Mouse (Mus musculus) liver, embryonic 15.5 days (tissue): Measurements from ENCODE around the gene Wdr82. TPM values are rescaled to one million over a fixed set of nuclear protein-coding genes. Genes with fewer than 3 reads are reported as not detected.
A peak's percentile ranks its signal among the peaks of the same experiment; 100 is the strongest.

Experiments used
- ATAC-seq: fragments of 200-750 bp; cut with Nextera tagmentation; 2 replicates; pipeline ENCODE4 v1.8.0; 2017; ENCODE audit warnings: moderate number of reproducible peaks, mild to moderate bottlenecking, moderate library complexity; ENCODE audit not compliant: insufficient read depth
- H3K27ac ChIP-seq: fragments of 300-500 bp; sonication (generic); replicated peaks from 2 replicates; pipeline ENCODE4 v1.5.1; 2015; ENCODE audit warnings: mild to moderate bottlenecking, inconsistent platforms
- H3K27me3 ChIP-seq: fragments of 300-500 bp; sonication (generic); 2 replicates; pipeline ENCODE4 v1.6.1; 2015; ENCODE audit warnings: mild to moderate bottlenecking, inconsistent platforms
- H3K36me3 ChIP-seq: fragments of 300-500 bp; sonication (generic); replicated peaks from 2 replicates; pipeline ENCODE4 v1.6.1; 2015; ENCODE audit warnings: moderate library complexity, mild to moderate bottlenecking, inconsistent platforms
- H3K4me1 ChIP-seq: fragments of 300-500 bp; sonication (generic); replicated peaks from 2 replicates; pipeline ENCODE4 v1.6.1; 2015; ENCODE audit warnings: inconsistent platforms
- H3K4me2 ChIP-seq: fragments of 300-500 bp; sonication (generic); 2 replicates; pipeline ENCODE4 v1.6.1; 2015; ENCODE audit warnings: moderate library complexity, mild to moderate bottlenecking, inconsistent platforms
- H3K4me3 ChIP-seq: fragments of 300-500 bp; sonication (generic); replicated peaks from 2 replicates; pipeline ENCODE4 v1.5.1; 2015; ENCODE audit warnings: mild to moderate bottlenecking, inconsistent platforms
- H3K9ac ChIP-seq: fragments of 300-500 bp; sonication (generic); 2 replicates; pipeline ENCODE4 v1.6.1; 2015; ENCODE audit warnings: moderate library complexity, mild to moderate bottlenecking, inconsistent platforms
- H3K9me3 ChIP-seq: fragments of 300-500 bp; sonication (generic); replicated peaks from 2 replicates; pipeline ENCODE4 v1.6.1; 2016; ENCODE audit warnings: inconsistent platforms
- WGBS: fragments of 180-500 bp; shearing (Covaris S2); methylation state at CpG from one replicate; pipeline ENCODE4 v1.1.7; 2015; ENCODE audit warnings: mixed read lengths; ENCODE audit not compliant: insufficient replicate concordance; 5-methylcytosine and 5-hydroxymethylcytosine counted together
- polyA plus RNA-seq: library from polyadenylated mRNA; unstranded; fragments of >200 nt; fragmentation: Nextera tagmentation; extraction: Ambion mirVana; gene quantifications from 2 replicates; pipeline ENCODE4 v1.2.1, GENCODE M21; 2015

Wdr82 gene
- polyA plus RNA-seq: 6.8 and 7.3 TPM in 2 replicates

DNA sequence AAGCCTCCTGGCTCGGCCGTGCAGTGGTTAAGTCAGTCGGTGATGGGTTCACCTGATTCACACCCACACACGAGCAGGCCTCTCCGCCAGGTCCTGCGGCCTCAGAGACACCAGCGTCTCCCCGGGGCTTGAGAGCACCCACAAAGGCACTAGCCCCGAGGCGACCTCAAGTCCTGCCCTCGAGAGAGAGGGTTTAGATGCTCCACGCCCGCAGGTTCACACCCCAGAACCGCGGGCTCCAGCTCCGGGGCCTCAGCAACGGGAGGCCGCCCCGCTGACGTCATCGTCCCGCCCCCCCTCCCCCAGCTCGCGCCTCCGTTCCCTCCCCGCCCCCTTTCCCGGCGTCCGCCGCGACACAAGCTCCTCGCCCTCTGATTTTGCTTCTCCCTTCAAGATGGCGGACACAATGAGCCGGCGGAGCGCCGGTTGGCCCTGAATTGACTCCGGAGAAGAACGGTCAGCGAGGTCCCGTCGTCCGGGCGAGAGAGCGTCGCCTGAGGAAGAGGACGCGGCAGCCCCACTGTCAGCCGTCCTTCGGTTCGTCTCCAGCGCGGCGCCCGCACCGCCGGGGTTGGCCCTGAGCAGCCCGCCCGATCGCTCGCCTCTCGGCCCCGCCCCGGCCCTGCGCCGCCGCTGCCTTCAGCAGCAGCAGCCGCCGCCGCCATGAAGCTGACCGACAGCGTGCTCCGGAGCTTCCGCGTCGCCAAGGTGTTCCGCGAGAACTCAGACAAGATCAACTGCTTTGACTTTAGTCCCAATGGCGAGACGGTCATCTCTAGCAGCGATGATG lies at the start of gene Wdr82:
TSS of gene Wdr82 (plus strand) at position 373 of the 790 bp plus-strand sequence.
- Histone ChIP-seq H3K4me3 (peak within 1 kb of the TSS; percentile 86), H3K9me3 (no peaks in the 10 kb centered on the region), H3K27me3 (no peaks in the 10 kb centered on the region), H3K4me2 (peak within 1 kb of the TSS; percentile 93), H3K36me3 (peaks cover 9% of the 10 kb centered on the region; the same call in 1 of the 2 replicates), H3K4me1 (peaks cover 47% of the 10 kb centered on the region), H3K27ac (peak within 1 kb of the TSS; percentile 93), H3K9ac (peak within 1 kb of the TSS; percentile 77)
- peak; percentile 92 for ATAC-seq
- under 1% methylated on average over 79 of the region's 81 CpGs for WGBS

DNA sequence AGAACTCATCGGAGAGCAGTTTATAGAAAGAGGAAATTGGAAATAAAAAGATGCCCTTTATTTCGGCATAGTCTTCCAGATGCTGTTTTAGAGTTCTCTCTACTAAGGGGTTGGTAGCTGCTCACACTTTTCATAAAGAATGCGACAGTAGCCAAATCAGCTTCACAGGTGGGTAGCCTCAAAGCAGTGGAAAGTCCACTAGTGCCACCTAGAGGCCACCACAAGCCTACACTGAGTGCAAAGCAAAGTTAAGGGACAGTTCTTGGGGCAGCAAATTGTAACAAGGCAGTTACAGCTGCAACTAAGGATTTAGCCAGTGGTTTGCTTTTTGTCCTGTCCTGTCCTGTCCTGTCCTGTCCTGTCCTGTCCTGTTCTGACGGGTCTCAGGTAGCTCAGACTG lies 47.1 kb upstream of the Wdr82 start:
- H3K27ac ChIP-seq: no peak overlapping the region
- no peak overlapping the region for H3K9ac ChIP-seq
- no peak overlapping the region for H3K4me2 ChIP-seq
- no peak for ATAC-seq
- no peaks in the 10 kb centered on the region for H3K36me3 ChIP-seq
- no peak overlapping the region for H3K4me3 ChIP-seq
- no peaks in the 10 kb centered on the region for H3K4me1 ChIP-seq
- WGBS: 35% methylated on average over 4 of the region's 4 CpGs
- H3K9me3 ChIP-seq: no peaks in the 10 kb centered on the region
- H3K27me3 ChIP-seq: no peaks in the 10 kb centered on the region

DNA sequence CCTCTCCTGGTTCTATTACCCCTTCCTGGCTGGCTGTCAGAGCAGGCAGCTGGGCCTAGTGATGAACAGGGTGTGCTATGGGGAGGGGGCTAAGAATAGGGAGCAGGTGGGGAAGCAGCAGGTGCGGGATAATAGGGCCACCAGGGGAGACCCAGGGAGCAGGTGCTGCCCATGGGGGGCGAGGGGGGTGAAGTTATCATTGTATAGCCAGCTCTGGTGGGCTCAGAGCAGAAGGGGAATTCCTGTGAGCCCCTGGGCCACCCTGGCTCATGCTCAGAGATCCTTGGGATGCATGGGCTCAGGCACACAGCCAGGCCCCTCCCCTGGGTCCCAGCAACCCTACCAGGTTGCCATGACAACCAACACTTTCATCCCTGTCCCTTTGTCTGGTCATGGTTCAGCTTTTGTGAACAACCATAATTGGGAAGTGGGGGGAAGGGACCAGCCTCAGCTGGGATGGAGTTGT lies 43.9 kb upstream of the Wdr82 start:
- Histone ChIP-seq H3K9me3 (no peaks in the 10 kb centered on the region), H3K36me3 (no peaks in the 10 kb centered on the region), H3K27me3 (no peaks in the 10 kb centered on the region), H3K27ac (no peak overlapping the region), H3K4me2 (no peak overlapping the region), H3K4me1 (no peaks in the 10 kb centered on the region), H3K9ac (no peak overlapping the region), H3K4me3 (no peak overlapping the region)
- WGBS: 39% methylated on average over 2 of the region's 2 CpGs
- ATAC-seq: no peak

DNA sequence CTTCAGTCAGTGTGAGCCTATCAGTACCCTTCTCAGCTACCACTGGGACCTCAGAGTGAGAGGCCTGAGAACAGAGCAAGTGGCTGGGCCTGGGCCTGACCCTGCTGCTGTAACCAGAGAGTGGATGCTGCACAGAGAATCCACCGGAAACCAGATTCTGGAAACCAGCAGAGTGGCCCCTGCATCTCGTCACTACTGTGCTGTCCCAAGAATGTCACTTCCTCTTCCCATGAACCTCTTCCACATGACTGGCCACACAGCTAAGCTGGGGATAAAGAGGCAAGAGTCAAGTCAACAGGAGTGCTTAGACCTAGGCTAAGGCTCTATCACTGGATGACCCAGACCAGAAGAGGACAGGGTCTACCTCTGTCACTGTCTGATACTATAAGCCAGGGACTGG lies 41.7 kb upstream of the Wdr82 start:
- no peak overlapping the region for H3K4me3 ChIP-seq
- no peak overlapping the region for H3K4me2 ChIP-seq
- H3K27me3 ChIP-seq: no peaks in the 10 kb centered on the region
- H3K9me3 ChIP-seq: no peaks in the 10 kb centered on the region
- WGBS: 51% methylated on average over 2 of the region's 2 CpGs
- no peak overlapping the region for H3K27ac ChIP-seq
- no peak for ATAC-seq
- H3K36me3 ChIP-seq: no peaks in the 10 kb centered on the region
- H3K9ac ChIP-seq: no peak overlapping the region
- no peaks in the 10 kb centered on the region for H3K4me1 ChIP-seq

DNA sequence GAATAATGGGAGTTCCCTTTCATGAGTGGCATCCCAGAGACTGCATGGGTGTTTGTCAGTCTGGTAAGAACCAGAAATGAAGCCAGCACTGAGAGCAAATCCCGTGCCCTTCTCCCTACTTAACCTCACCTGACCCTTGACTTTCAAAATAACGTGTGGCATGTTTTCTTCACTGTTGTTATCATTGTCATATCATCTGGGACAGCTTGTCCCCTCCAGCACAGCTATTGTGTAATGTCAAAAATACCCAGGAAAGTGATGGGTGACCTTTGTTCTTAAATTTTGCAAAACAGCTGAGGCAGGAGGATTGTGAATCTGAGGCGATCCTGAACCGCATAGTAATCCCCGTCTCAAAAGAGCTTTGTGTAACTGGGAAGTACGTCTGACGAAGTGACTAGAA lies 40.5 kb upstream of the Wdr82 start:
- Histone ChIP-seq H3K9ac (no peak overlapping the region), H3K4me2 (no peak overlapping the region), H3K36me3 (no peaks in the 10 kb centered on the region), H3K4me1 (no peaks in the 10 kb centered on the region), H3K27me3 (no peaks in the 10 kb centered on the region), H3K9me3 (no peaks in the 10 kb centered on the region), H3K4me3 (no peak overlapping the region), H3K27ac (no peak overlapping the region)
- WGBS: 62% methylated on average over 7 of the region's 7 CpGs
- no peak for ATAC-seq

DNA sequence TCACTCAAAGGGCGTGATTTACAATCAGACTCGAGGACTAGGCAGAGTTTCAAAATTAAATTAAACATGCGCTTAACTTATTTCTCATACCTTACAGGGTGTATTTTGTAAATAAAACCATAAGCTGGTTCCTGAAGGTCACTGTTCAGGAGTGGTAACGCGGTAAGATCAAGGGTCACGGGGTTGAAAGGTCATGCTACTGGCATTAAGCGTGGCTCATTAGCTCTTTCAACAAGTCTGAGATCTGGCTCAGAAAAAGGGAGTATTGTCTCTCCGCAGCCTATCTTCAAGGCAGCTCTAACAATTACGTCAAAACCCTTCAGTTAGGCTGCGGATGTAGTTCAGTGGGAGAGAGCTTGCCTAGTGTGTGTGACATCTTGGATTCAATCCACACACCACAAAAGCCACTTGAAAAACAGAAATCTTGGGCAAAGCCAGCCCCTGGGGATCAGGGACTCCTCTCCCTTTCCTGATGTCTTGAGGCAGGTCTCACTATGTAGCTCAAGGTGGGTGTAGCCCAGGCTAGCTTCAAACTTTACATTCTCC lies 33.0 kb upstream of the Wdr82 start:
- Histone ChIP-seq H3K27me3 (no peaks in the 10 kb centered on the region), H3K4me1 (no peaks in the 10 kb centered on the region), H3K27ac (no peak overlapping the region), H3K36me3 (no peaks in the 10 kb centered on the region), H3K9me3 (no peaks in the 10 kb centered on the region), H3K4me3 (no peak overlapping the region), H3K4me2 (no peak overlapping the region), H3K9ac (no peak overlapping the region)
- ATAC-seq: no peak
- 72% methylated on average over 10 of the region's 10 CpGs for WGBS

DNA sequence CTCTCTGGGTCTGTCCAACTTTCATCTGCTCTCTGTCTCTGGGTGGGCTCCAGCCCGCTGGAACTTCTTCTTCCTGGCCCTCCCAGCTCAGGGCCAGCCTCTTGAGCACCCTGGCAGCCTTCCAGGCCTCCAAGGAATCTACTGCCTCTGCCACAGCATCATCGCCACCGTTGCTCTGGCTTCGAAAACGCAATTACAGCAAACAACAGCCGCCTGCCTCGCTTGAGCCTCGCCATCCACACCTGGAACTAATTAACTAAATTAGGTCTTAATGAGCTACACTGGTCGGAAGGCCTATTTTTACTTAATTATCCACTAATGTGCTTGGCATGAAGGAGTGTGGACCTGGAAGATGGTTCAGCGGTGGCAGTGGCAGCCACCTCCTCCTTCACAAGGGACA lies 31.0 kb upstream of the Wdr82 start:
- no peak for ATAC-seq
- Histone ChIP-seq H3K27ac (no peak overlapping the region), H3K4me2 (no peak overlapping the region), H3K4me3 (no peak overlapping the region), H3K9me3 (no peaks in the 10 kb centered on the region), H3K9ac (no peak overlapping the region), H3K4me1 (no peaks in the 10 kb centered on the region), H3K27me3 (no peaks in the 10 kb centered on the region), H3K36me3 (no peaks in the 10 kb centered on the region)
- WGBS: 69% methylated on average over 10 of the region's 10 CpGs

DNA sequence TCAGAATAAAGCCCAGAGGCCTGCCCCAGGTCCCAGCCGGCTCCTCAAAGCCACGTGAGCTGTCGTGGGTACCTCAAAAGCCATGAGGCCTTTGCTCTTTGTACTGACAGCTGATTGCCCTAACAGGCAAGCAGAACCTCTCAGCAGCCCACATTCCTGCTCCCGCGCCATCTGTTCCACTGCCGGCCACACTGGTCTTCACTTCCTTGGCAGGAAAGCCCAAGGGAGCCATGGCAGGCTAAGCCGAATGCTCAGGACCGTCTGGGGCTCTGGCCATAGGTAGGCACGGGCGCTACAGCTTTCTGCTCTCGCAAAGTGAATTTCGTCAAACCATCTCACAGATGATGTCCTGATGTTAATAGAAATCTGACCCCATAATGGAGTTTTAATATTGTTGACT lies 28.8 kb upstream of the Wdr82 start:
- no peaks in the 10 kb centered on the region for H3K4me1 ChIP-seq
- WGBS: 72% methylated on average over 12 of the region's 12 CpGs
- H3K4me3 ChIP-seq: no peak overlapping the region
- H3K27me3 ChIP-seq: peaks cover 13% of the 10 kb centered on the region
- H3K9me3 ChIP-seq: no peaks in the 10 kb centered on the region
- no peak overlapping the region for H3K27ac ChIP-seq
- no peak for ATAC-seq
- no peak overlapping the region for H3K4me2 ChIP-seq
- H3K36me3 ChIP-seq: no peaks in the 10 kb centered on the region
- H3K9ac ChIP-seq: no peak overlapping the region

DNA sequence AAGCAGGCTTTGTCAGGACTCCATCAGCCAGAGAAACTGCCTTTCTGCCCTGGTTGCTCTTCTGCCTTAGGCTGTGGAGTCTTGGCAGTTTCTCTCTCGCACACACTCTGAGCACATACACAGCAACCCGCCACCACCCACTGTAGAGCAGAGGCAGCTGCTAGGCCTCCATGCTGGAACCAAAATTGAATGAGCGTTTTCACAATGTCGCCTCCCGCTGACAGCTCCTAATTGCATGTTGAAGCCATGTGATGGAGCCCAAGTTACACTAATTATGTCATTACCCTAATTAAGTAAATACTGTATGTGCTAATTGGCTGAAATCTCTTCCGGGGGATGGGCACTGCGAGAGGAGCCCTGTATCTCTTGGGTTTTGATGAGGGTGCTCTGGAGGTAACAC lies 26.6 kb upstream of the Wdr82 start:
- H3K27ac ChIP-seq: no peak overlapping the region
- no peak overlapping the region for H3K4me3 ChIP-seq
- no peaks in the 10 kb centered on the region; the same call in 1 of the 2 replicates for H3K4me1 ChIP-seq
- 70% methylated on average over 7 of the region's 7 CpGs for WGBS
- peaks cover 35% of the 10 kb centered on the region for H3K27me3 ChIP-seq
- no peak overlapping the region for H3K9ac ChIP-seq
- no peaks in the 10 kb centered on the region for H3K36me3 ChIP-seq
- no peak overlapping the region for H3K4me2 ChIP-seq
- H3K9me3 ChIP-seq: no peaks in the 10 kb centered on the region
- no peak for ATAC-seq

DNA sequence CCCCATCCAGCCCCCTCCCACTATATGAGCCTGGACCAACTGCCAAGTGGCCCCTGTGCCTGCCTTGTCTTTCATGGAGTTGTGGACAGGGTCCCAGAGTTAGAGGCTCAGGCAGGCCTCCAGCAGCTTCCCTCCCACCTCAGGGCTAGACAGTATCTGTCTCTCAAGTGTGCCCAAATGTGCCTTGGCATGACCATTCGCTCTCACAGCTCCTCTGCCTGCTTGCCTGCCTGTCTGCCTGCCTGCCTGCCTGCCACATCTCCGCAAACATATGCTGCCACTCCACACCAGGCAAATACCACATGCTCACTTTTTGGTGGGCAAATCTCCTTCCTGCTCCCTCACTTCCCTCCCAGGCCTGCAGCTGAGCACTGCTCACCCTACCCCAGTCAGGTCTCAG lies 25.1 kb upstream of the Wdr82 start:
- no peak for ATAC-seq
- no peak overlapping the region for H3K4me2 ChIP-seq
- H3K27me3 ChIP-seq: peaks cover 50% of the 10 kb centered on the region
- H3K9ac ChIP-seq: no peak overlapping the region
- no peaks in the 10 kb centered on the region for H3K9me3 ChIP-seq
- WGBS: 45% methylated on average over 2 of the region's 2 CpGs
- H3K4me1 ChIP-seq: no peaks in the 10 kb centered on the region; the same call in 1 of the 2 replicates
- H3K27ac ChIP-seq: no peak overlapping the region
- H3K36me3 ChIP-seq: no peaks in the 10 kb centered on the region
- no peak overlapping the region for H3K4me3 ChIP-seq

DNA sequence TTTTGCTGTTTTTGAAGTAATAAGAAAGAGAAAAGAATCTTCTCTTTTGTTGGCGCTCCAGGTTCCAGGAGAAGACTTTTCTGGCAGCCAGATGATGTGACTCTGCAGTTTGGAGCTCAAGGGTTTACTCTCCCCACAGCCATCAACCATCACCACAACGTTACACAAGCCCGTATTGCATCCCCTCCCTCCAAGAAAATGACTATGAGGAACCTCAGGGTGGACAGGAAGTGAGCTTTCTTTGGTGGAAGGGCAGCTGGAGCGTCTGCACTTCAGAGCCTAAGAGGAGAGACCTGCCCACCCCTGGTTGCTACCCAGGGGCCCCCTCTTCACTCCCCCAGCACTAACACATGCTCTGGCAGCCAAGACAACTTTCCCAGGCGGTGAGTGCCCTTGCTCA lies 23.4 kb upstream of the Wdr82 start:
- peaks cover 64% of the 10 kb centered on the region for H3K27me3 ChIP-seq

More for the DNA sequence above, 23.4 kb upstream of the Wdr82 start:
- H3K9ac ChIP-seq: no peak overlapping the region
- H3K27ac ChIP-seq: no peak overlapping the region
- 15% methylated on average over 5 of the region's 5 CpGs for WGBS
- H3K36me3 ChIP-seq: no peaks in the 10 kb centered on the region
- H3K4me3 ChIP-seq: no peak overlapping the region; the same call in 1 of the 2 replicates
- no peaks in the 10 kb centered on the region for H3K9me3 ChIP-seq
- ATAC-seq: 0 out of 2 replicates have a peak, but pooled peaks have one; percentile 8
- H3K4me2 ChIP-seq: peak overlapping the region; percentile 36
- no peaks in the 10 kb centered on the region; the same call in 1 of the 2 replicates for H3K4me1 ChIP-seq
